Mouse (Mus musculus) heart, embryonic 13.5 days (tissue): ENCODE results near the gene March9. TPM values are rescaled to one million over a fixed set of nuclear protein-coding genes. Genes with fewer than 3 reads are reported as not detected.

Experiments
- ATAC-seq: fragments of 200-750 bp; cut with Nextera tagmentation; 2 replicates; pipeline ENCODE4 v1.8.0; 2017; ENCODE audit warnings: moderate TSS enrichment; ENCODE audit not compliant: insufficient number of reproducible peaks, low FRiP score, low TSS enrichment; ENCODE audit errors: extremely low read depth
- H3K27ac ChIP-seq: fragments of 300-500 bp; sonication (generic); replicated peaks from 2 replicates; pipeline ENCODE4 v1.5.1; 2015; ENCODE audit warnings: moderate library complexity, mild to moderate bottlenecking, inconsistent platforms
- H3K27me3 ChIP-seq: fragments of 300-500 bp; sonication (generic); replicated peaks from 2 replicates; pipeline ENCODE4 v1.6.1; 2015; ENCODE audit warnings: mild to moderate bottlenecking, inconsistent platforms
- H3K36me3 ChIP-seq: fragments of 300-500 bp; sonication (generic); 2 replicates; pipeline ENCODE4 v1.6.1; 2015; ENCODE audit warnings: mild to moderate bottlenecking, inconsistent platforms
- H3K4me1 ChIP-seq: fragments of 300-500 bp; sonication (generic); 2 replicates; pipeline ENCODE4 v1.6.1; 2015; ENCODE audit warnings: inconsistent platforms
- H3K4me2 ChIP-seq: fragments of 300-500 bp; sonication (generic); 2 replicates; pipeline ENCODE4 v1.6.1; 2015; ENCODE audit warnings: inconsistent platforms, mild to moderate bottlenecking, moderate library complexity
- H3K4me3 ChIP-seq: fragments of 300-500 bp; sonication (generic); 2 replicates; pipeline ENCODE4 v1.5.1; 2015; ENCODE audit warnings: moderate library complexity, mild to moderate bottlenecking, inconsistent platforms
- H3K9ac ChIP-seq: fragments of 300-500 bp; sonication (generic); 2 replicates; pipeline ENCODE4 v1.6.1; 2015; ENCODE audit warnings: inconsistent platforms, mild to moderate bottlenecking, moderate library complexity
- H3K9me3 ChIP-seq: fragments of 300-500 bp; sonication (generic); 2 replicates; pipeline ENCODE4 v1.6.1; 2016; ENCODE audit warnings: inconsistent platforms
- WGBS: fragments of 180-500 bp; shearing (Covaris S2); methylation state at CpG from one replicate; pipeline ENCODE4 v1.1.7; 2015; ENCODE audit warnings: mixed read lengths; 5-methylcytosine and 5-hydroxymethylcytosine counted together
- polyA plus RNA-seq: library from polyadenylated mRNA; unstranded; fragments of >200 nt; fragmentation: Nextera tagmentation; extraction: Ambion mirVana; gene quantifications from 2 replicates; pipeline ENCODE4 v1.2.1, GENCODE M21; 2015

The March9 gene
- polyA plus RNA-seq, 1 experiment from 2014 or later, result 0.12 TPM

DNA sequence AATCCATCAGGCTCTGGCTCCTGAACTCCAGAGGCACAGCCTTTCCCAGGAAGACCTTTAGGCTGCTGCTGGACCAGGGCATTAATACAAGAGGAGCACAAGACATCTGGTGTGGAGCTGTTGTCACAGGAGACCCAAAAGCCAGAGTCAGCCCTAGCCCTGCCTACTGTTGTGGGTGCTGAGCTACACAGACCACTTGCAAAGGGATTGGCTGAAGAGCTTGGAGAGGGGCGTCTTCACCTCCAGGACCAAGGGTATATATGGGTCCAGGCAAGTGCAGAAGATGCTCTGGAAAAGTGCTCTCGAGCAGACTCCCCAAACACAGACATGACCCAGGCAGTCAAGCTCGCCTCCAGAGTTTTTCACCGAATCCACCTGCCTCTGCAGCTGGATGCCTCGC is 12.0 kb downstream of the March9 start, which contains the start of gene Cyp27b1:
TSS of gene Cyp27b1 (plus strand) at position 297 of the 400 bp plus-strand sequence.
- Histone ChIP-seq H3K4me2 (peak within 1 kb of the TSS; percentile 51), H3K36me3 (peaks cover 28% of the 10 kb centered on the region), H3K9me3 (no peaks in the 10 kb centered on the region), H3K9ac (peak within 1 kb of the TSS; percentile 50; the same call in 1 of the 2 replicates), H3K4me1 (peaks cover 22% of the 10 kb centered on the region), H3K27me3 (peaks cover 65% of the 10 kb centered on the region), H3K4me3 (peak within 1 kb of the TSS; percentile 32), H3K27ac (no peak within 1 kb of the TSS)
- 25% methylated on average over 5 of the region's 5 CpGs for WGBS
- ATAC-seq, result no peak

DNA sequence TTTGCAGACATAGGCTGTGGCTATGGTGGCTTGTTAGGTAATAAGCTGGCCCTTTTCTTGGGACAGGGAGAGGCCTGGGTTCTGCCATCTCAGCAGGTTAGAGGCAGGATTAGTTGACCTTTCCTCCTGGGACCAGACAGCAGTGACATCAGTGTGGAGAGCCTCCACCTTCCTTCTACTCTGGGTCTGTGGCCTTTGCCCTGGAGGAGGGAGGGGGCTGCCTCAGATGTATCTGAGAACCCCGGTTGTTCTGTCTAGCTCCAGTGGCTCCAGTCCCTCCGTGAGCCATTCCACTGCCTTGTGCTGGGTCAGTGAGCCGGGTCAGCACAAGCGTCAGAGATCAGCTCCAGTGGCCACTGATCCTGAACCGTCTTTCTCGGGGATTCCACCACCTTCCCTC is 16.8 kb downstream of the March9 start:
- Histone ChIP-seq H3K4me3 (no peak overlapping the region), H3K27ac (no peak overlapping the region), H3K9me3 (no peaks in the 10 kb centered on the region), H3K9ac (no peak overlapping the region; the same call in 1 of the 2 replicates), H3K27me3 (peaks cover 40% of the 10 kb centered on the region), H3K4me2 (no peak overlapping the region), H3K36me3 (peaks cover 28% of the 10 kb centered on the region), H3K4me1 (peaks cover 13% of the 10 kb centered on the region)
- WGBS, result 90% methylated on average over 6 of the region's 6 CpGs
- ATAC-seq, result no peak

DNA sequence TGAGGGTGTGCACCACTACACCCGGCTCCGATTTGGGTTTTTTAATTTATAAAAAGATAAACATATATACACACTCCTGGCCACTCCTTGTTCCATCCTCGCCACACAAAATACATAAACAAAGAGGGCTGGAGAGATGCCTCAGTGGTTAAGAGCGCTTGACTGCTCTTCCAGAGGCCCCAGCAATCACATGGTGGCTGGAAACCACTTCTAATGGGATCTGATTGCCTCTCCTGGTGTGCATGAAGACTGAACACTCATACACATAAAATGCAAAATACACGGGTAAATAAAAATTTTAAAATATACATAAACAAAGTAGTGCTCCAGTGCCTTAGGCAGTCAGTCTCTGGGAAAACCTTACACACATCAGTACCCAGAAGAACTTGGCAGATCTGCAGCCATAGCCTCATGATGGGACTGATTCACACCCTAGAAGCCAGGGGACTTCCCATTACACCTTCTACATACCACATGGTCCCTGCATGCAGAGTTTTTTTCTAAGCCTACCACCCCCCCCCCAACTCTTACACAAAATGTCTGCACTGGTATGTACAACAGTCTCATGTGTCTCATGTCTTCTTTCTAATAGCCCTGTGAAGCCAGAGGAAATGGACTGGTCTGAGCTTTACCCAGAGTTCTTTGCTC is 17.4 kb downstream of the March9 start:
- Histone ChIP-seq H3K27ac (peak overlapping the region; percentile 69; the same call in 1 of the 2 replicates), H3K9me3 (no peaks in the 10 kb centered on the region), H3K9ac (peak overlapping the region; percentile 86), H3K4me3 (peak overlapping the region; percentile 86), H3K4me2 (peak overlapping the region; percentile 97), H3K27me3 (peaks cover 40% of the 10 kb centered on the region), H3K36me3 (peaks cover 28% of the 10 kb centered on the region), H3K4me1 (peaks cover 13% of the 10 kb centered on the region)
- WGBS, result 22% methylated on average over 5 of the region's 5 CpGs
- no peak for ATAC-seq

DNA sequence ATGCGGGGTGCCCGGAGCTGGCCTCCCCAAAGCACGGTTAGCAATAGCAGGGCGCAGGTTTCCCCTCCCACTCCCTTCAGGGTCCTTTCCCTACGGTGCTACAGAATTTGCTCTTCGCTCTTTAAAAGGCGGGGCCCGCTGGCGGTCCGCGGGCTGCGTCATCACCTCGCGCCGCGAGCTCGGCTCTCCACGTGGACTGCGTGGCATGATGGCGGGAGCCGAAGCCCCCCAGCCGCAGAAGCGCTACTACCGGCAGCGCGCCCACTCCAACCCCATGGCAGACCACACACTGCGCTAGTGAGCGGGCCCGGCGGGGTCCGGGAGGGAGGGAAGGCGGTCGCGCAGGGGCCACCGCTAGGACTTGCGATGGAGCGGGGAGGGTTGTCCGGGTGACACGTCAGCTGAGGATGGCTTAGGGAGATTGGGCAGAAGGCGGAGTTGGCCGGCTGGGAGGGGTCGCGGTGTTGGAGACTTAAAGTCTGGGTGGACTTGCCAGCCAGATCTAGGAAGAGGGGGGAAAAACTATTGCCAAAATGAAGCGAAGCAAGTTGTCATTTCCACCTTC is 18.1 kb downstream of the March9 start:
- under 1% methylated on average over 44 of the region's 44 CpGs for WGBS
- Histone ChIP-seq H3K36me3 (peaks cover 28% of the 10 kb centered on the region), H3K4me1 (peaks cover 13% of the 10 kb centered on the region), H3K27me3 (peaks cover 37% of the 10 kb centered on the region), H3K4me3 (peak overlapping the region; percentile 86), H3K4me2 (peak overlapping the region; percentile 97), H3K9me3 (no peaks in the 10 kb centered on the region), H3K9ac (peak overlapping the region; percentile 86), H3K27ac (peak overlapping the region; percentile 69)
- ATAC-seq, result peak; percentile 74

DNA sequence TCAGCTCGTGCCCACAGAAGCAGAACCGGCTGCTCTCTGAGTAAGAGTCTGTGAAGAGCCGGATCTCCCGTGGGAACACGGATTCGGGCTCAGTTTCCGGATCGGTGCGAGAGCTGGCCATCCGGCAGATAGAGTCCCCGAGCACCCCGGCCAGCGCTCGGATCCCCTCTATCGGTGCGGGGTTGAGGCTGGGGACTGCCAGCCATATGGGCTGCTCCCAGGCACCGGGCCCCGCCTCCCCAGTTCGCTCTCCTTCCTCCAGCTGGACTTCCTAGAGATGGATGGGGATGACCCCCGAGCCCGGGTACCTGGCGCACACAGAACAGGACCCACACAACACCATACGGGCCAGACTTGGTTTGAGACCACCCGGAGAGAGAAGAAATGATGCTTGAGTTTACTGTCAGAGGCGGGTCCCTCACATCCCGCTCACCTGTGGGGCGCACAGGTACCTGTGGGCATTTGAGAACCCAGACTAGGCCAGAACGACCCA is 18.7 kb downstream of the March9 start, which contains the start of the genes Mettl1 and Eef1akmt3:
TSS of gene Mettl1 (plus strand) at position 141 of the 493 bp plus-strand sequence.
TSS of gene Eef1akmt3 (minus strand) at position 240 of the 493 bp plus-strand sequence.
- WGBS, result 0% methylated on average over 28 of the region's 28 CpGs
- H3K27me3 ChIP-seq, result peaks cover 36% of the 10 kb centered on the region

DNA sequence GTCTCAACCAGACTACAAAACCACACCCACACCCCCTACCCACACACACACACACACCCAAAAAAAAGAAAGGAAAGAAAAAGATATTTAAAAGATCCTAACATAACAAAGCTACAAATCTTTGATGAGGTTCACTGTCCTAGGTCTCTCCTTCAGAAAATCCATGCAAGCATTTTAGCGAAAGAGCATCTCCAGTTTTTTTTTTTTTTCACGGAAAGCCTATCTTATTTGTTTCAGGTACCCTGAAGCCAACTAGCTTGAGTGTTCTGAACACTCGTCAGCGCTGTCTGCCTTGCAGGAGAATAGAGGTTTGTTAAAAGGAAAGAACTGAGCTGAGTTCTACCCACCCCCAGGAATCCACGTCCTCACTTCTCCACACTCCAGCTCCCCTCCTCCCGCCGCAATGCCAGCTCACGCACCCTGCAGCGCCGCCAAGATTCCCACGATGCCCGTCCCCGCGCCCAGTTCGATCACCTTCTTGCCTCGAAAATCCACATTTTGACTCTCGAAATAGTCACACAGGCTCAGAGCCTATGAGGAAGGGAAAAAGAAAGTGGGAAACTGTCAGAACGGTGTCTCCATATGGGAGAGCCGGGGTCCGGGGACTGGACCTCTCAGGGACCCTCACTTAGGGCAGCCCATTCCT is 19.3 kb downstream of the March9 start:
- peaks cover 37% of the 10 kb centered on the region for H3K27me3 ChIP-seq
- H3K4me1 ChIP-seq, result peaks cover 13% of the 10 kb centered on the region
- WGBS, result 2% methylated on average over 20 of the region's 20 CpGs
- H3K9me3 ChIP-seq, result no peaks in the 10 kb centered on the region
- peak overlapping the region; percentile 86 for H3K9ac ChIP-seq
- H3K36me3 ChIP-seq, result peaks cover 21% of the 10 kb centered on the region
- no peak overlapping the region for H3K27ac ChIP-seq
- peak overlapping the region; percentile 97 for H3K4me2 ChIP-seq
- ATAC-seq, result no peak
- H3K4me3 ChIP-seq, result peak overlapping the region; percentile 86

More for the DNA sequence above, 18.7 kb downstream of the March9 start, which contains the start of the genes Mettl1 and Eef1akmt3:
- peak; percentile 23; the same call in 1 of the 2 replicates for ATAC-seq
- Histone ChIP-seq H3K9me3 (no peaks in the 10 kb centered on the region), H3K36me3 (peaks cover 23% of the 10 kb centered on the region), H3K4me3 (peak within 1 kb of the TSS; percentile 86), H3K9ac (peak within 1 kb of the TSS; percentile 86), H3K4me2 (peak within 1 kb of the TSS; percentile 97), H3K4me1 (peaks cover 13% of the 10 kb centered on the region), H3K27ac (peak within 1 kb of the TSS; percentile 69)

DNA sequence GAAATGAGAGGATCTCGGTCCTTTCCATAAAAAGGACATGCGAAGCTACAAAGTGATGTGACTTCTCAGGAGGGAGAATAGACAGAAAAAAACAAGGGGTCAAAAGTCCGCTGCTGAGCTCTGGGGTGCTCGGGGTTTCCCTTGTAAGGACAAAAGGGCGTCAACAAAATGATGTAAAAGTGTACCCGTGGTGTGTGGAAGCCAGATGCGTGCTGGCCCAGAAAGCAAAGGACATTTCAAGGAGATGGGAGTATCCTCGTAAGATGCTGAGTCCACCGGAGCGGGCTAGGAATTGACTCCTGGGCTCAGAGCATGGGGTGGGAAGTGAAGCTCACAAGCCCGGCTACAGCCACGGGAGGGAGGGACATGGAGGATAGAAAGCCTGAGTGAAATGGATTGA is 22.3 kb downstream of the March9 start:
- Histone ChIP-seq H3K9ac (no peak overlapping the region), H3K9me3 (no peaks in the 10 kb centered on the region), H3K4me3 (no peak overlapping the region), H3K36me3 (no peaks in the 10 kb centered on the region), H3K4me2 (no peak overlapping the region), H3K27me3 (peaks cover 37% of the 10 kb centered on the region), H3K4me1 (peaks cover 8% of the 10 kb centered on the region), H3K27ac (no peak overlapping the region)
- no peak for ATAC-seq
- WGBS, result 69% methylated on average over 12 of the region's 12 CpGs

DNA sequence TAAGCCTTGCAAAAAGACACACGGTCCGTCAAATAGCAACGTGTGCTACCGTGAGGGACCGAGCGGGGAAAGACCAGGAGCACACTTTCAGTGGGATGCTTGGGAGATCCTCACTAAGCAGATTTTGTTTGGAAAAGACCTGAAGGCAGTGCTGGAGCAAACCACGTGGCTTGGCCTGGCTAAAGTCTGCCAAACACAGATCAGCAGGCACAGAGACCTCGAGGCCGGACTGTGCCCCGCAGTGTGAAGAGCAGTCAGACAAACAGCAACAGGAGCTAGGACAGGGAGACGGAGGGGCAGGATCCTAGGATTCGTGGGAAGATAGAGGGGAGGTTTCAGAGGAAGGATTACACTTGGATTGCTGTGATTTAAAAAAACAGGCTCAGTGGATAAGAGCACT is 23.7 kb downstream of the March9 start:
- H3K9me3 ChIP-seq, result no peaks in the 10 kb centered on the region
- H3K4me3 ChIP-seq, result no peak overlapping the region
- WGBS, result 72% methylated on average over 12 of the region's 12 CpGs
- H3K4me2 ChIP-seq, result no peak overlapping the region
- H3K27ac ChIP-seq, result no peak overlapping the region
- no peak overlapping the region for H3K9ac ChIP-seq
- no peak for ATAC-seq
- H3K36me3 ChIP-seq, result no peaks in the 10 kb centered on the region
- peaks cover 37% of the 10 kb centered on the region for H3K27me3 ChIP-seq
- H3K4me1 ChIP-seq, result peaks cover 4% of the 10 kb centered on the region; the same call in 1 of the 2 replicates

DNA sequence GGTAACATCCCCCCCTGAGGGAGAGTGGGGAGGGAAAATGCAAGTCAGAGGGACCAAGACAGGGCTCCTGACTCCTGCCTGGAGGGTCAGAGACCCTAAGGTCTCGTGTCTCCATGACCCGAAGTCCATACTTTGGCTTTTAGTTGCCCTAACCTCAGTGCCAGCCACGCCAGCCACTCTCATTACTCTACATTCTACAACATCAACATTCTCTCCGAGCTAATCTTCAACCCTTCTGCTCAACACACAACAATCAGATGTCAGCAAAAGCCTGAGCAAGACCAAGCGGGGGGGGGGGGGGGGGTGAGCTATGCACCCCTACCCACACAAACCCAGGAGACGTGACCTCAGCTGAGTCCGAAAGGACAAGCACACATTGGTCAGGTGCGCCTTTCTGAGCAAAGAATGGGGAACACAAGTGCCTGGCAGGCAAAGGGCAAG is 26.7 kb downstream of the March9 start:
- H3K4me2 ChIP-seq, result no peak overlapping the region
- 76% methylated on average over 8 of the region's 8 CpGs for WGBS
- no peaks in the 10 kb centered on the region for H3K9me3 ChIP-seq
- peaks cover 16% of the 10 kb centered on the region for H3K27me3 ChIP-seq
- no peak overlapping the region for H3K9ac ChIP-seq
- ATAC-seq, result no peak
- no peak overlapping the region for H3K27ac ChIP-seq
- peaks cover 12% of the 10 kb centered on the region for H3K36me3 ChIP-seq
- H3K4me3 ChIP-seq, result no peak overlapping the region
- H3K4me1 ChIP-seq, result peaks cover 8% of the 10 kb centered on the region

DNA sequence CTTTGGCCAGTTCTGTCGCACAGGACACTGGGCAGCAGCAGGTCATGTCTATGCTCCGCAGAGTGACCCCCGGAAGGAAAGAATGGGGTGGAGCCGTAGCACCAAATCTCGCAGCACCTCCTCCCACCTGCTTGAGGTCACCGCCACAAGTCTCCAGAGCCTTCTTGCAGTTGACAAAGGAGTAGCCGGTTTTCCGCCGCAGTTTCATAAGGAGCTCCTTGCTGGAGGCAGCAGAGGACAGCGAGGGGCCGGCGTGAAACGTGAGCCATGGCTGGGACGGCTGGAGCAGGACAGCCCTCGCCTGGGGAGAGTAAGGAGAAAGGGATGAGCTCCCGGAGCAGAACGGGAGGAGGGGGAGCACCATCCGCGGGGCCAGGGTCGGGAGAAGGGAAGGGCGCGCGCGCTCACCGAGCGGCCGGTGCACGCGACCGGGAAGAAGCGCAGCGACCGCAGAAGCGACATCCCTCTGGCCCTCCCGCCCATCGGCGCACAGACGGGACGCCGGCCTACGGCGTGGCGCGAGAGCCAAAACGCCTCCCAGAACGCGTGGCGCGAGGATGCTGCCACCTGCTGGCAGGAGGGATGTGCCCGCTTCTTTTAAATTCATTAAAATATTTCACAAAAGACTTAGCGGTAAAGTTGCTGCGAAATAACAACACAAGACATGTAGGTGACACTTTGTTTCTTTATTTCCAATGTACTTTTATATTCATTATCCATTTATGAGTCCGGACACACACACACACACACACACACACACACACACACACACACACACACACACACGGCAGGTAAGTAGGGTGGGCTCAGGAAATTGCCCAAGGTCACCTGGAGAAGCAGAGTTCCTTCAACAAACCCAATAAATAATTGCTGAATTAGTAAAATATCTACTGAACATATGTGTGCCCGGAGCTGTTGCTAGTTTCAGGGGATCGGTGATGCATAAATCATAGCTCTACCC is 29.4 kb downstream of the March9 start, which contains the start of gene Tsfm:
TSS of gene Tsfm (minus strand) at position 505 of the 961 bp plus-strand sequence.
- peak within 1 kb of the TSS; percentile 95 for H3K9ac ChIP-seq
- no peaks in the 10 kb centered on the region for H3K9me3 ChIP-seq
- peak within 1 kb of the TSS; percentile 95 for H3K4me3 ChIP-seq
- no peaks in the 10 kb centered on the region for H3K27me3 ChIP-seq
- peaks cover 39% of the 10 kb centered on the region for H3K36me3 ChIP-seq
- H3K27ac ChIP-seq, result peak within 1 kb of the TSS; percentile 78
- H3K4me2 ChIP-seq, result peak within 1 kb of the TSS; percentile 86
- ATAC-seq, result peak; percentile 72; the same call in 1 of the 2 replicates
- 5% methylated on average over 56 of the region's 56 CpGs for WGBS
- peaks cover 8% of the 10 kb centered on the region for H3K4me1 ChIP-seq
